Mouse (Mus musculus): Measurements from ENCODE around the gene Gprin1. TPM values are rescaled to one million over a fixed set of nuclear protein-coding genes. Genes with fewer than 3 reads are reported as not detected.
"Not testable (repeated sequence)": the region's sequence is repeated elsewhere in the genome, so short reads cannot be mapped to it uniquely, and the experiment has no call there.

The Gprin1 gene
- total and polyA plus RNA-seq, 3 experiments = 0.05 TPM; not detected in 2

DNA sequence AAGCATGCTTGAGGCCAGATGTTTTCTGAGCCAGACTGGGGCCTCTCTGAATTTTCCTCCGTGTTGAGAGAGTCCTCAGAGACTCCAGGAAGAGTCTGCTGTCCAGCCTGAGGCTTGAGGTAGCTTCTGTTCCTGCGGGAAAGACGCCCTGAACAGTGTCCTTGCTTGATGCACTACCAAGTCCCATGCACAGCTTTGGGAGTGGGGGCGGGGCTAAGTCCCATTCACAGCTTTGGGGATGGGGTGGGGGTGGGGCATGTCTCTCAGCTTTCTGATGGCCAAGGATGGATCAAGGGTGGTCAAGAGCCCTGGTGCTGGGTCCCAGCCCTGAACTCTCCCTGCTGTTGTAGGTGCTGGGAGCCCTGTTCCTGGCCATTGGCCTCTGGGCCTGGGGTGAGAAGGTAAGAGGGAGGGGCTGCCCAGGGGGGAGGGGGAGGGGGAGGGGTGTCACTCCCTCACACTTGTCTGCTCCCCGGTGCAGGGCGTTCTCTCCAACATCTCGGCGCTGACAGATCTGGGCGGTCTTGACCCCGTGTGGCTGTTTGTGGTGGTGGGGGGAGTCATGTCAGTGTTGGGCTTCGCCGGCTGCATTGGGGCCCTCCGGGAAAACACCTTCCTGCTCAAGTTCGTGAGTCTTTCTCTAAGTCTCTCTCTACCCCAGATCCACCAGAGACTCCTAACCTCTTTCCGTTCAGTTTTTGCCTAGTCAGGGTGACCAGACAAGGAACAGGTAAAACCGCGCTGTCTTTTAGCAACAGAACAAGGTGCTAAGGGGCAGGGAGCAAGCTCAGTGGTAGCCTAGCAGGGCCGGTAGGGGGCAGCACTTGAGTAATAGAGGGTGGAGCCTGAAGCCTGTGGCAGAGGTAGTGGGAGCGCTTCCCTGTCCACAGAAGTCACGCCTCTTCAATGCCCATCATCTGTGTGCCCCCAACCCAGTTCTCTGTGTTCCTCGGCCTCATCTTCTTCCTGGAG lies 42.9 kb upstream of the Gprin1 start:
- DNase-seq (ENCODE audit: low spot score) (no peak), ATAC-seq (ENCODE audit: extremely low read depth, insufficient number of reproducible peaks, low FRiP score, poor library complexity, severe bottlenecking) (no peak)
- Histone ChIP-seq H3K4me3 (ENCODE audit: low read depth, low read length) (no peak overlapping the region), H3K36me3 (replicated peaks) (no peaks in the 10 kb centered on the region), H3K4me1 (ENCODE audit: insufficient read depth, low read depth, low read length) (peaks cover 17% of the 10 kb centered on the region), H3K9me3 (replicated peaks) (no peaks in the 10 kb centered on the region), H3K27me3 (ENCODE audit: insufficient read depth, low read length) (peaks cover 21% of the 10 kb centered on the region)
- TF ChIP-seq GATA1 (IDR thresholded peaks at IDR 0.05; ENCODE audit: borderline replicate concordance, low read length) (no peak), GATA2 (IDR thresholded peaks at IDR 0.05; ENCODE audit: borderline replicate concordance, low read depth, low read length) (no peak), TAL1 (conservative IDR thresholded peaks at IDR 0.05; ENCODE audit: low read depth, low read length) (no peak), CTCF (IDR thresholded peaks at IDR 0.05; ENCODE audit: low read depth, low read length) (no peak)

DNA sequence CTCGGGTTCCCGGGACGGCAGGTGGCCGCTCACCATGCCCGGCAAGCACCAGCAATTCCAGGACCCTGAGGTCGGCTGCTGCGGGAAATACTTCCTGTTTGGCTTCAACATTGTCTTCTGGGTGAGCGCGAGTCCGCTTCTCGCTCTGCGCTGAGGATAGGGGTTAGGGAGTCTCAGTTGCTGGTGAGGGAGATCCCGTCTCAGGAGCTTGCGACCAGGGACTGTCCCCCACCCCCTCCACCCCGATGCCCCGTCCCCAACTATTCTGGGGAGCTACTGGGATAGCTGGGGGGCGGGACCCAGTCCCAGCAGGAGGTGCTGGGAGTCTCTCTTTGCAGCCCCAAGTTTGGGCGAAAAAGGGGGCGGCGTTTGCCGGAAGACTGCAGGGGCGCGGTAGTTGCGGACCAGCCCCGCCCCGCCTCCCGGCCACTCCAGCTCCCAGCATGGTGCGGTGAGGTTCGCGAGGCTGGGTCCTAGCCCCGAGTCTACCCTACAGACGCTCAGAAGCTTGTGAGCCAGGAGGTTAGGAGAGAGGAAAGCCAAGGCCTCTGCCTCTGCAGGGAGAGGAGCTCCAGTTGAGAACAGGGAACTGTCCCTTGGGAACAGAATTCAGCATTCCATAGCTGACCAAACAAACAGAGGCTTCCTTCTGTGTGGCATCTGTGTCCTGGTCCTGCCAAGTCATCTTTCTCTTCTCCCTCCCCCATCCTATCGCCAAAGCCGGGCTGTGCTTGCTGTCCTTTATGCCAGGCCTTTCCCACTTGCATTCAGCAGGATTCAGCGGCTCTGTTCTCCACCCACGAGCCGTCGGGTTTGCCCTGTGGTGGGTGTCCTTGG lies 40.1 kb upstream of the Gprin1 start:
- TF ChIP-seq GATA1 (IDR thresholded peaks at IDR 0.05; ENCODE audit: borderline replicate concordance, low read length) = no peak
- no peak for TF ChIP-seq GATA2 (IDR thresholded peaks at IDR 0.05; ENCODE audit: borderline replicate concordance, low read depth, low read length)
- TF ChIP-seq TAL1 (conservative IDR thresholded peaks at IDR 0.05; ENCODE audit: low read depth, low read length) = no peak
- no peak for TF ChIP-seq POLR2AphosphoS5 (IDR thresholded peaks at IDR 0.05; ENCODE audit: insufficient replicate concordance, low read depth, low read length)
- no peak for TF ChIP-seq CTCF (IDR thresholded peaks at IDR 0.05; ENCODE audit: low read depth, low read length)
- no peak for DNase-seq (ENCODE audit: low spot score)
- ATAC-seq (ENCODE audit: extremely low read depth, insufficient number of reproducible peaks, low FRiP score, poor library complexity, severe bottlenecking) = no peak
- Histone ChIP-seq H3K4me3 (ENCODE audit: low read depth, low read length) (peak overlapping the region; percentile 68; the same call in 1 of the 2 replicates), H3K4me1 (ENCODE audit: insufficient read depth, low read depth, low read length) (peaks cover 17% of the 10 kb centered on the region), H3K9me3 (replicated peaks) (no peaks in the 10 kb centered on the region), H3K27me3 (ENCODE audit: insufficient read depth, low read length) (peaks cover 16% of the 10 kb centered on the region), H3K36me3 (replicated peaks) (no peaks in the 10 kb centered on the region)

DNA sequence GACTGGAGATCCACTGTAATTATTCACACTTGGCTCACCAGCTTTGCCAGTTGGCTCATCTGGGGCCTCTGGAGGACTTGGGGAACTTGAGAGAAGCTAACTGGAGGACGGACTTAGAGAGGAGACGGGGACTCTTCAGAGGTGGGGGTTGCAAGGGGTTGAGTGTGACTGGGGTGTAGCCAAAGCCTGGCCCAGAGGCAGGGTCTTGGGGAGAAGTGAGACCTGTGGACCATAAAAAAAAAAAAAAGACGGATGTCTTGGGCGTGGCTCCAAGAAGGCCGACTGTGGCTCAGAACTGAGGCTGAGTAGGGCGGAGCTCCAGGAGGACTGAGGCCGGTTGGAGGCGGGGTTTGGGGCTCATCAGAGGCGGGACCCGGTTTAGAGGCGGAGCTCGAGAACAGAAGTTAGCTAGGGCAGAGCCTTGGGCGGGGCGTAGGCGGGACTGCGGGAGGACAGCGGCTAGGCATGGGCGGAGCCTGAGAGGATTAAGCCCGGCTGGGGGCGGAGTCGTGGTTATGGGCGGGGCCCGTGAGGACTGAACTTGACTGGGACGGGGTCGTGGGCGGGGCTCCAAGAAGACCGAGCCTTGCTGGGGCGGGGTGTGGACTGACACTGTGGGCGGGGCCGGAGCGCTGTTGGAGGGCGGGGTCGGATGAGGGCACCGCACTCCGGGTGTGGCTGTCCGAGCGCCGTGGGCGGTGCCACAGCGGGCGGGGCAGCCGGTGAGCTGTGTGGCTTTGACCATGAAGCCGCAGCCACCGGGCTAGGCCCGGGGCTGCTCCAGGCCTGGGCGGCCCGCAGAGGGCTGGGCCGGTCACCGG lies 39.3 kb upstream of the Gprin1 start, which contains the start of gene Tspan17:
Gene Tspan17 (plus strand): TSS at position 638 of the 821 bp plus-strand sequence.
- ATAC-seq (ENCODE audit: extremely low read depth, insufficient number of reproducible peaks, low FRiP score, poor library complexity, severe bottlenecking) (peak; percentile 90), DNase-seq (ENCODE audit: low spot score) (peak; percentile 71)
- Histone ChIP-seq H3K9me3 (replicated peaks) (no peaks in the 10 kb centered on the region), H3K36me3 (replicated peaks) (no peaks in the 10 kb centered on the region), H3K4me1 (ENCODE audit: insufficient read depth, low read depth, low read length) (peaks cover 17% of the 10 kb centered on the region), H3K4me3 (ENCODE audit: low read depth, low read length) (peak within 1 kb of the TSS; percentile 68; the same call in 1 of the 2 replicates), H3K27me3 (ENCODE audit: insufficient read depth, low read length) (peaks cover 17% of the 10 kb centered on the region)
- no peak for TF ChIP-seq CTCF (IDR thresholded peaks at IDR 0.05; ENCODE audit: low read depth, low read length)
- no peak for TF ChIP-seq TAL1 (conservative IDR thresholded peaks at IDR 0.05; ENCODE audit: low read depth, low read length)
- no peak for TF ChIP-seq GATA2 (IDR thresholded peaks at IDR 0.05; ENCODE audit: borderline replicate concordance, low read depth, low read length)
- no peak for TF ChIP-seq GATA1 (IDR thresholded peaks at IDR 0.05; ENCODE audit: borderline replicate concordance, low read length)
- no peak for TF ChIP-seq POLR2AphosphoS5 (IDR thresholded peaks at IDR 0.05; ENCODE audit: insufficient replicate concordance, low read depth, low read length)

DNA sequence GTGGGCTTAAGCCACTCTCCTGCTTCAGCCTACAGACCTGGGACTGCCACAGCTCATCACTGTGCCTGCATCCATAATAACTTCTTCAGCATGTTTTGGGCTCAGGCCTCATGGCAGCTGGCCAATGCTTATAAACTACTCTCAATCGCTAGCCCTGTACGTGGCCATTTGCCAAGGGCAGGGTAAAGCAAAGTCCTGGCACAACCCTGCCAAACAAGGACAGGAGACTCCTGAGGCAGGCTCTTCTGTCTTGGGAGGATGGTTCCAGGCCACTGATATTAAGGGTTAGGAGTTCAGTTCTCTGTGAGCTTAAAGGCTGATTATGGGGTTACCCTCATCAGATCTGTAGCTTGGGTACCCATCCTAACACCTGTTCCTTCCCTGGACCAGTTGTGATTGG lies 37.9 kb upstream of the Gprin1 start:
- H3K9me3 ChIP-seq (replicated peaks); ATAC-seq (ENCODE audit: extremely low read depth, insufficient number of reproducible peaks, low FRiP score, poor library complexity, severe bottlenecking); DNase-seq (ENCODE audit: low spot score); H3K36me3 ChIP-seq (replicated peaks); H3K4me3 ChIP-seq (ENCODE audit: low read depth, low read length): not testable (repeated sequence)
- Histone ChIP-seq H3K27me3 (ENCODE audit: insufficient read depth, low read length) (peaks cover 19% of the 10 kb centered on the region), H3K4me1 (ENCODE audit: insufficient read depth, low read depth, low read length) (peaks cover 17% of the 10 kb centered on the region)

DNA sequence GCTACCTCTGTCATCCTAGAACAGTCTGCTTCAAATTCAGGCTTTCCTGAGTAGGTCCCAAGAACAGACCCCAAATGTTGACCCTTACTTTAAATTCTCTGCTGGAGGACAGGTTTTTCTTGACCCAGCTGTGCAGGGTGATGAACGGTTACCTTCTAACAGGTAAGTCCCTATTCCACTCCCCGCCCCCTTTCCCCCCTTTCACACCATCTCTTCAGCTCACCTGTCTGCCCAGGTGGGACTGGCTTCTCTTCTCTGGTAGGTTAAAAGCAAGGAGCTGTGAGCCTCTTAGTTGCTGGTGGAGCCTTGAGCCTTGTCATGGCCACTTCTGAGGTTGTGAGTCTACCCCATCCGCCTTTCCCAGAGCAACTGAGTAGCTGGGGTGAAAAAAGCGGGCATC lies 34.0 kb upstream of the Gprin1 start, which contains the start of gene Eif4e1b:
Gene Eif4e1b (plus strand): TSS at position 301 of the 400 bp plus-strand sequence.
- Histone ChIP-seq H3K36me3 (replicated peaks) (no peaks in the 10 kb centered on the region), H3K4me3 (ENCODE audit: low read depth, low read length) (no peak within 1 kb of the TSS), H3K27me3 (ENCODE audit: insufficient read depth, low read length) (peaks cover 16% of the 10 kb centered on the region), H3K4me1 (ENCODE audit: insufficient read depth, low read depth, low read length) (0 out of 2 replicates have a peak, but pooled peaks cover 3% of the 10 kb centered on the region), H3K9me3 (replicated peaks) (no peaks in the 10 kb centered on the region)
- DNase-seq (ENCODE audit: low spot score) (no peak), ATAC-seq (ENCODE audit: extremely low read depth, insufficient number of reproducible peaks, low FRiP score, poor library complexity, severe bottlenecking) (no peak)
- TF ChIP-seq TAL1 (conservative IDR thresholded peaks at IDR 0.05; ENCODE audit: low read depth, low read length) = no peak
- TF ChIP-seq GATA1 (IDR thresholded peaks at IDR 0.05; ENCODE audit: borderline replicate concordance, low read length) = no peak
- no peak for TF ChIP-seq GATA2 (IDR thresholded peaks at IDR 0.05; ENCODE audit: borderline replicate concordance, low read depth, low read length)
- TF ChIP-seq CTCF (IDR thresholded peaks at IDR 0.05; ENCODE audit: low read depth, low read length) = no peak
- no peak for TF ChIP-seq POLR2AphosphoS5 (IDR thresholded peaks at IDR 0.05; ENCODE audit: insufficient replicate concordance, low read depth, low read length)
